Mouse (Mus musculus): ENCODE results near the gene Tcf12. TPM values are rescaled to one million over a fixed set of nuclear protein-coding genes. Genes with fewer than 3 reads are reported as not detected.

The Tcf12 gene
- polyA plus RNA-seq, 2 experiments, result 8.8 to 12.1 TPM

DNA sequence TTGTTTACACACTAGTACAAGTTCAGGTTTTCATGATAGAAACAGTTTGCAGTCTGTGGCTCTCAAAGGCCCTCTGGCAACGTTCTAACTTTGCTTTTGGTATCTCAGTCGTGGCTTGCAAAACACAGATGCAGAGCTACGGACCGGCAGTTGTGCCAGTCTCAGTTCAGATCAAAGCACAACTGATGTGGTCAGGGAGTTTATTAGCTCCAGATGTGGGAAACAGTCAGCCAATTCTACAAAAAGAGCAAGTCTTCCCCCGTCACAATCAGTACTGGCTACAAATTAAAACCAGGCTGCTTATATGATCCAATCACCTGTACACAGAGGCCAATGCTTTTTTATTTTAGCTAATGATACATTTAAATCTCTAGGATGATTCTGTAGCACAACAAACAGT lies 223.2 kb downstream of the Tcf12 start:
- no peaks in the 10 kb centered on the region for H3K4me1 ChIP-seq (replicated peaks; ENCODE audit: control insufficient read depth in 2 of 2, insufficient read depth in 2 of 2, low read length in 1 of 2)
- no peaks in the 10 kb centered on the region for H3K27me3 ChIP-seq (ENCODE audit: control insufficient read depth, insufficient read depth, low read length)
- H3K36me3 ChIP-seq (replicated peaks; ENCODE audit: control insufficient read depth, insufficient read depth, low read depth), result no peaks in the 10 kb centered on the region
- H3K9me3 ChIP-seq (ENCODE audit: control insufficient read depth, low read length), result no peaks in the 10 kb centered on the region
- H3K9ac ChIP-seq (replicated peaks), result no peak overlapping the region
- DNase-seq (ENCODE audit: low read depth in 3 of 3, low spot score in 3 of 3), result no peak
- ATAC-seq (ENCODE audit: insufficient read depth), result no peak
- H3K27ac ChIP-seq, result no peak overlapping the region
- no peak for TF ChIP-seq EP300 (IDR thresholded peaks at IDR 0.05; ENCODE audit: low read depth)
- no peak for TF ChIP-seq CTCF (IDR thresholded peaks at IDR 0.05; ENCODE audit: low read depth)
- H3K4me2 ChIP-seq (ENCODE audit: low read depth), result no peak overlapping the region
- 57% methylated on average over 5 of the region's 5 CpGs for WGBS (ENCODE audit: insufficient replicate concordance)
- no peak overlapping the region for H3K4me3 ChIP-seq (ENCODE audit: insufficient read depth in 1 of 2, low read depth in 2 of 2, low read length in 2 of 2)

DNA sequence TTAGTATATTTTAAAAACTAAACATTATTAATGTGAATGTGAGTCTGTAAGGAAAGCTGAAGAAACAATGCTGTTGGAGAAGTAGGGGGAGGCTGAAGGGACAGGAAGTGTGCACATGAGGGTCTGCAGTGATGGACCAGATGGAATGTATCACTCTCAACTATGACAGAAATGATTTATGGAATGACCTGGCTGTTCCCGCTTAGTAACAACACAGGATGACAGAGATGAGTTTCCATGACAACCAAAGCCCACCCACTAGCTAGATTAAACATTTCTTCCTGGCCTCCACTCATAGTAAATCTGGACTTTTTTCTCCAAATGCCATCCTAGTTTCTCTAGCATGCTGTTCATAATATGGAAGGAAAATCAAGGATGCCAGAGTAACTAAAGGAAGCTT lies 231.0 kb downstream of the Tcf12 start:
- Histone ChIP-seq H3K27me3 (ENCODE audit: control insufficient read depth, insufficient read depth, low read length) (no peaks in the 10 kb centered on the region), H3K4me1 (replicated peaks; ENCODE audit: control insufficient read depth in 2 of 2, insufficient read depth in 2 of 2, low read length in 1 of 2) (no peaks in the 10 kb centered on the region), H3K27ac (no peak overlapping the region), H3K9ac (replicated peaks) (no peak overlapping the region), H3K9me3 (ENCODE audit: control insufficient read depth, low read length) (no peaks in the 10 kb centered on the region), H3K4me2 (ENCODE audit: low read depth) (no peak overlapping the region), H3K4me3 (ENCODE audit: insufficient read depth in 1 of 2, low read depth in 2 of 2, low read length in 2 of 2) (no peak overlapping the region), H3K36me3 (replicated peaks; ENCODE audit: control insufficient read depth, insufficient read depth, low read depth) (peaks cover 2% of the 10 kb centered on the region)
- no peak for TF ChIP-seq CTCF (IDR thresholded peaks at IDR 0.05; ENCODE audit: low read depth)
- TF ChIP-seq EP300 (IDR thresholded peaks at IDR 0.05; ENCODE audit: low read depth), result no peak
- DNase-seq (ENCODE audit: low read depth in 3 of 3, low spot score in 3 of 3), result no peak
- no peak for ATAC-seq (ENCODE audit: insufficient read depth)
- 73% methylated on average over 1 of the region's 1 CpGs for WGBS (ENCODE audit: insufficient replicate concordance)

DNA sequence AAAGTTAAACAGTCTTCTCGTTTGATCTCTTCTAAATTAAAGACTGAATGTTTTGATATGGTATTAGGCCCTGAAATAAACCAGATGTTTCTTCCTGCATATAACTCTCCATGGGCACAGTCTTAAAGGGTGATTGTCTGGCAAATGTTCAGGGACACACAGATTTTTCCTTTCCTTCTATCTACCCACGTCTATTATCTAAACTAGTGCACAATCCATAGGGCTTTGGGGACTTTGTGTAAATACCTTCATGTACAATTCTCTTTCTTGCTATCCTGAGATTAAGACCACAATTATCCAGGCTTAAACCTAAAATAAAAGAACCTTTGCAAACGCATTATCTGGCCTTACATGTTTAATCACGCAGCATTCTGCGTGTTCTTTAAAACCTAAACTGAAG lies 231.7 kb downstream of the Tcf12 start:
- Histone ChIP-seq H3K4me1 (replicated peaks; ENCODE audit: control insufficient read depth in 2 of 2, insufficient read depth in 2 of 2, low read length in 1 of 2) (no peaks in the 10 kb centered on the region), H3K4me2 (ENCODE audit: low read depth) (no peak overlapping the region), H3K36me3 (replicated peaks; ENCODE audit: control insufficient read depth, insufficient read depth, low read depth) (peaks cover 2% of the 10 kb centered on the region), H3K4me3 (ENCODE audit: insufficient read depth in 1 of 2, low read depth in 2 of 2, low read length in 2 of 2) (no peak overlapping the region), H3K27ac (no peak overlapping the region), H3K27me3 (ENCODE audit: control insufficient read depth, insufficient read depth, low read length) (no peaks in the 10 kb centered on the region), H3K9ac (replicated peaks) (no peak overlapping the region), H3K9me3 (ENCODE audit: control insufficient read depth, low read length) (no peaks in the 10 kb centered on the region)
- WGBS (ENCODE audit: insufficient replicate concordance), result 72% methylated on average over 5 of the region's 5 CpGs
- DNase-seq (ENCODE audit: low read depth in 3 of 3, low spot score in 3 of 3), result no peak
- no peak for TF ChIP-seq CTCF (IDR thresholded peaks at IDR 0.05; ENCODE audit: low read depth)
- no peak for TF ChIP-seq EP300 (IDR thresholded peaks at IDR 0.05; ENCODE audit: low read depth)
- no peak for ATAC-seq (ENCODE audit: insufficient read depth)

DNA sequence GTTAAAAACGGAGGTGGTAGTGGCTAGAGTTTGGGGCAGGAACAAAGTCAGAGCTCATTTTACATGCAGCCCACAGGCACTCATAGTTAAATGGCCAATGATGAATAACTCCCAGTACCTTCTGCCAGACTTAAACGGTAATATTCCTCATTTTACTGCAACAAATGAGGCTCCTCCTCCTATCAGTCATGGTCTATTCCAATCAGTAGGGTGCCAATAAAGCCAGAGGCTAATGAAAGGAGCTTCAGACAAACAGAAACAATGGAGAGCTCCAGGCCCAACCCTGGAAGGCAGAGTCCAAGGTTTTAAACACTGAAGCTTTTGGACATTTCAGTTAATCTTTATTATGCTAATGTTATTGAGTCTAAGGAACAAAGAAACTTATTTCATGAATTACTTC lies 232.3 kb downstream of the Tcf12 start:
- TF ChIP-seq CTCF (IDR thresholded peaks at IDR 0.05; ENCODE audit: low read depth) (no peak), EP300 (IDR thresholded peaks at IDR 0.05; ENCODE audit: low read depth) (no peak)
- Histone ChIP-seq H3K4me1 (replicated peaks; ENCODE audit: control insufficient read depth in 2 of 2, insufficient read depth in 2 of 2, low read length in 1 of 2) (no peaks in the 10 kb centered on the region), H3K9ac (replicated peaks) (no peak overlapping the region), H3K4me3 (ENCODE audit: insufficient read depth in 1 of 2, low read depth in 2 of 2, low read length in 2 of 2) (no peak overlapping the region), H3K9me3 (ENCODE audit: control insufficient read depth, low read length) (no peaks in the 10 kb centered on the region), H3K27me3 (ENCODE audit: control insufficient read depth, insufficient read depth, low read length) (no peaks in the 10 kb centered on the region), H3K27ac (no peak overlapping the region), H3K4me2 (ENCODE audit: low read depth) (no peak overlapping the region), H3K36me3 (replicated peaks; ENCODE audit: control insufficient read depth, insufficient read depth, low read depth) (peaks cover 2% of the 10 kb centered on the region)
- WGBS (ENCODE audit: insufficient replicate concordance), result 77% methylated on average over 2 of the region's 2 CpGs
- no peak for ATAC-seq (ENCODE audit: insufficient read depth)
- no peak for DNase-seq (ENCODE audit: low read depth in 3 of 3, low spot score in 3 of 3)

DNA sequence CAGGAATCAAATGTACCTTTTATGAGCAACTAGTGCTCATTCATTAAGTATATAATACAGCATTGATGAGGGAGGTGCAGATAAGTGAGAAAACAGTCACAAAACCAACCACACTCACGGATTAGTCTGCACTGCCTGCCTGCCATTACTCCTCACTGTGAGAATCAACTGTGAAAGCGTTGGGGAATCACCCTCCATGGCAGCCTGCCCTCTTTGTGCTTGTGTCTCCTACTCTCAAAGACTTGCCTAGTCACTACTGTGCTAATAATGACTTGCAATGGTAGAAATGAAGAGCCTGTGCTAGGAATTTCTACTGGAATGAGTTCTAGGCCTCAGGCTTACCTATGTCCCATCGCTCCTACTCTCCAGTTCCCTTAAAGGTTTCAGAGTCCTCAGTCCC lies 233.8 kb downstream of the Tcf12 start:
- no peak overlapping the region for H3K4me3 ChIP-seq (ENCODE audit: insufficient read depth in 1 of 2, low read depth in 2 of 2, low read length in 2 of 2)
- H3K9ac ChIP-seq (replicated peaks), result no peak overlapping the region
- DNase-seq (ENCODE audit: low read depth in 3 of 3, low spot score in 3 of 3) (no peak), ATAC-seq (ENCODE audit: insufficient read depth) (no peak)
- H3K27ac ChIP-seq, result no peak overlapping the region
- WGBS (ENCODE audit: insufficient replicate concordance), result 86% methylated on average over 3 of the region's 3 CpGs
- H3K27me3 ChIP-seq (ENCODE audit: control insufficient read depth, insufficient read depth, low read length), result no peaks in the 10 kb centered on the region
- TF ChIP-seq EP300 (IDR thresholded peaks at IDR 0.05; ENCODE audit: low read depth), result no peak
- TF ChIP-seq CTCF (IDR thresholded peaks at IDR 0.05; ENCODE audit: low read depth), result no peak
- H3K4me2 ChIP-seq (ENCODE audit: low read depth), result no peak overlapping the region
- H3K9me3 ChIP-seq (ENCODE audit: control insufficient read depth, low read length), result no peaks in the 10 kb centered on the region
- no peaks in the 10 kb centered on the region for H3K36me3 ChIP-seq (replicated peaks; ENCODE audit: control insufficient read depth, insufficient read depth, low read depth)
- H3K4me1 ChIP-seq (replicated peaks; ENCODE audit: control insufficient read depth in 2 of 2, insufficient read depth in 2 of 2, low read length in 1 of 2), result no peaks in the 10 kb centered on the region
